Mouse (Mus musculus): ENCODE results near the gene Cox8a. TPM values are rescaled to one million over a fixed set of nuclear protein-coding genes. Genes with fewer than 3 reads are reported as not detected.

Cox8a gene
- total and polyA plus RNA-seq, 3 experiments = 745 to 1,213 TPM; not detected in 1

- Histone ChIP-seq H3K9ac (ENCODE audit: control insufficient read depth, low read depth, low read length, poor library complexity, severe bottlenecking) (peak overlapping the region; percentile 39), H3K4me3 (ENCODE audit: control insufficient read depth in 1 of 2, insufficient read depth in 1 of 2, low read depth in 2 of 2, low read length in 2 of 2) (peak overlapping the region; percentile 20 to 30; a peak in 2 of 4 replicates), H3K36me3 (ENCODE audit: control insufficient read depth in 1 of 2, insufficient read depth in 2 of 2, low read length in 2 of 2) (peaks cover 0 to 4% of the 10 kb centered on the region in 2 experiments; a peak in 1 of 4 replicates), H3K27me3 (ENCODE audit: control insufficient read depth in 1 of 2, insufficient read depth in 2 of 2, low read length in 2 of 2) (no peaks in the 10 kb centered on the region), H3K9me3 (replicated peaks; ENCODE audit: insufficient read depth, low read length) (no peaks in the 10 kb centered on the region), H3K27ac (ENCODE audit: control insufficient read depth, low read depth, low read length) (0 out of 2 replicates have a peak overlapping the region, but pooled peaks have one; percentile 6), H3K4me1 (ENCODE audit: control insufficient read depth in 1 of 2, insufficient read depth in 2 of 2, low read length in 2 of 2) (peaks cover 0 to 22% of the 10 kb centered on the region in 2 experiments; a peak in 3 of 4 replicates), H3K79me2 (ENCODE audit: control insufficient read depth, insufficient read depth, low read length, poor library complexity) (peaks cover 5% of the 10 kb centered on the region)
- peak; percentile 87 for DNase-seq (ENCODE audit: low read depth, low spot score)
- TF ChIP-seq CTCF (IDR thresholded peaks at IDR 0.05 in 2 of 3, conservative IDR thresholded peaks at IDR 0.05 in 1 of 3; ENCODE audit: control insufficient read depth in 1 of 3, insufficient read depth in 1 of 3, low read depth in 2 of 3, low read length in 3 of 3, poor library complexity in 1 of 3, severe bottlenecking in 1 of 3) = peak; percentile 88 to 99 (median 96)
- TF ChIP-seq MYC (IDR thresholded peaks at IDR 0.05; ENCODE audit: low read depth, low read length) = peak; percentile 71
- peak; percentile 94 for TF ChIP-seq SMC3 (IDR thresholded peaks at IDR 0.05; ENCODE audit: low read depth, low read length)
- TF ChIP-seq CHD2 (IDR thresholded peaks at IDR 0.05; ENCODE audit: low read length) = no peak
- TF ChIP-seq TCF12 (IDR thresholded peaks at IDR 0.05; ENCODE audit: low read depth, low read length) = no peak
- TF ChIP-seq RCOR1 (IDR thresholded peaks at IDR 0.05; ENCODE audit: low read depth, low read length) = no peak
- no peak for TF ChIP-seq CHD1 (IDR thresholded peaks at IDR 0.05; ENCODE audit: low read depth, low read length)
- no peak for TF ChIP-seq GATA1 (IDR thresholded peaks at IDR 0.05; ENCODE audit: low read depth, low read length)
- TF ChIP-seq HCFC1 (IDR thresholded peaks at IDR 0.05; ENCODE audit: low read depth, low read length) = peak; percentile 53
- peak; percentile 60 for TF ChIP-seq MXI1 (IDR thresholded peaks at IDR 0.05; ENCODE audit: low read depth, low read length)
- 0 out of 2 replicates have a peak, but pooled peaks have one; percentile 17 for TF ChIP-seq NELFE (IDR thresholded peaks at IDR 0.05; ENCODE audit: low read depth, low read length)
- no peak for TF ChIP-seq MYB (IDR thresholded peaks at IDR 0.05; ENCODE audit: low read depth, low read length)
- TF ChIP-seq SIN3A (IDR thresholded peaks at IDR 0.05; ENCODE audit: low read length) = peak; percentile 76
- peak; percentile 89 for TF ChIP-seq MAZ (IDR thresholded peaks at IDR 0.05; ENCODE audit: low read depth, low read length)
- no peak for TF ChIP-seq POLR2A (IDR thresholded peaks at IDR 0.05; ENCODE audit: control insufficient read depth in 1 of 2, insufficient read depth in 1 of 2, low read depth in 1 of 2, low read length in 2 of 2, poor library complexity in 1 of 2)
- TF ChIP-seq MAX (IDR thresholded peaks at IDR 0.05; ENCODE audit: low read length) = peak; percentile 68; the same call in 1 of the 2 replicates
- no peak for TF ChIP-seq EP300 (IDR thresholded peaks at IDR 0.05; ENCODE audit: low read depth in 1 of 2, low read length in 2 of 2)
- peak; percentile 83 for TF ChIP-seq RAD21 (IDR thresholded peaks at IDR 0.05; ENCODE audit: low read depth, low read length)
- TF ChIP-seq JUND (IDR thresholded peaks at IDR 0.05; ENCODE audit: low read depth, low read length) = no peak
- TF ChIP-seq TAL1 (IDR thresholded peaks at IDR 0.05; ENCODE audit: low read length) = no peak
- peak; percentile 27; the same call in 1 of the 2 replicates for TF ChIP-seq USF1 (IDR thresholded peaks at IDR 0.05; ENCODE audit: low read depth, low read length)
- peak; percentile 83 for TF ChIP-seq ZC3H11A (IDR thresholded peaks at IDR 0.05; ENCODE audit: low read depth, low read length)
- TF ChIP-seq GABPA (IDR thresholded peaks at IDR 0.05; ENCODE audit: low read depth, low read length) = no peak
- TF ChIP-seq BHLHE40 (IDR thresholded peaks at IDR 0.05; ENCODE audit: borderline replicate concordance, low read depth, low read length) = 0 out of 2 replicates have a peak, but pooled peaks have one; percentile 29
Observed at GRCm38 (mm10) chr19:7264088-7264765, 46.8 kb upstream of the Cox8a start.

All from MEL (cell line).